Mouse (Mus musculus) spleen, adult 2 months (tissue): ENCODE measurements around the gene Gm14569. TPM values are rescaled to one million over a fixed set of nuclear protein-coding genes. Genes with fewer than 3 reads are reported as not detected.

ENCODE experiments used
- DNase-seq, 2 experiments: peaks; one replicate each; pipeline versions ENCODE4 v3.0.0 to v3.0.0-alpha.2; 2012 to 2021; ENCODE audit warnings: low spot score in 2 of 2, low read depth in 1 of 2
- H3K27ac ChIP-seq: fragments of 200-500 bp; 2 replicates; pipeline ENCODE4 v1.5.1; 2012; ENCODE audit warnings: low read length, inconsistent platforms; ENCODE audit not compliant: insufficient read depth
- H3K27me3 ChIP-seq: fragments of 200-500 bp; 2 replicates; pipeline ENCODE4 v1.6.1; 2012; ENCODE audit warnings: mild to moderate bottlenecking, moderate library complexity, low read length, inconsistent platforms; ENCODE audit not compliant: control insufficient read depth, insufficient read depth
- H3K36me3 ChIP-seq: fragments of 200-500 bp; 2 replicates; pipeline ENCODE4 v1.6.1; 2012; ENCODE audit warnings: mild to moderate bottlenecking, low read length, inconsistent platforms; ENCODE audit not compliant: control insufficient read depth, insufficient read depth
- H3K4me1 ChIP-seq: fragments of 200-500 bp; 2 replicates; pipeline ENCODE4 v1.6.1; 2011; ENCODE audit warnings: inconsistent platforms; ENCODE audit not compliant: control insufficient read depth, insufficient read depth, insufficient read length
- H3K4me3 ChIP-seq: fragments of 200-500 bp; 2 replicates; pipeline ENCODE4 v1.5.1; 2011; ENCODE audit warnings: mild to moderate bottlenecking, inconsistent platforms; ENCODE audit not compliant: insufficient read depth, insufficient read length; ENCODE audit errors: extremely low read depth
- CTCF ChIP-seq: fragments of 200-500 bp; IDR thresholded peaks from 2 replicates; pipeline ENCODE4 v1.5.1; 2011; ENCODE audit warnings: mild to moderate bottlenecking, inconsistent platforms; ENCODE audit not compliant: insufficient read depth, insufficient read length, insufficient replicate concordance; ENCODE audit errors: extremely low read depth
- POLR2A ChIP-seq: fragments of 200-500 bp; IDR thresholded peaks from 2 replicates; pipeline ENCODE4 v1.6.1; 2011; ENCODE audit warnings: low read depth, low read length, inconsistent platforms
- WGBS: fragments of 180-500 bp; shearing (Covaris S2); methylation state at CpG from one replicate; pipeline ENCODE4 v1.1.7; 2018; 5-methylcytosine and 5-hydroxymethylcytosine counted together
- polyA plus RNA-seq: library from polyadenylated mRNA; depleted of rRNA; stranded (reverse); fragments of >200 nt; gene quantifications from 2 replicates; pipeline ENCODE4 v1.2.3, GENCODE M21; 2012; rRNA removed

Gm14569 gene
- polyA plus RNA-seq = not detected in 2 replicates

DNA sequence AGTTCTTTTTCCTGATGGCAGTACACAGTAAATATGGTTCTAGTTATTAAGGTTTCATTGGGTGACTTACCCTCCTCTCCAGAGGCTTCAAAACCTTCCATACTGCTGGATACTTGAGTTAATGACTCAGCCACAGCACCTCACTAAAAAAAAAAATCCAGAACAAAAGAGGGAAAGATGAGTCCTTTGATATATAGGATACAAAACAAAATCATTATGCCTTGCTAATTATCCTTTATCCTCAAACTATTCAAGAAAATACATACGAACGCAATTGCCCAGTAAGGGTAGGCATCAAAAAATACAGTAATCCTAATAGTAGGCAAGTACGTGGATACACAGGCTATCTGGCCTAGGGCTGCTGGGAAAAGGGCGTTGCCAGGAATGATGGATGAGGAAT lies at the start of gene Gm14569:
TSS of gene Gm14569 (minus strand) at position 101 of the 400 bp plus-strand sequence.
- TF ChIP-seq CTCF (no peak), POLR2A (no peak)
- no peak for DNase-seq
- Histone ChIP-seq H3K27ac (no peak within 1 kb of the TSS), H3K4me3 (no peak within 1 kb of the TSS), H3K4me1 (no peaks in the 10 kb centered on the region), H3K27me3 (no peaks in the 10 kb centered on the region), H3K36me3 (no peaks in the 10 kb centered on the region)
- 90% methylated on average over 4 of the region's 4 CpGs for WGBS

DNA sequence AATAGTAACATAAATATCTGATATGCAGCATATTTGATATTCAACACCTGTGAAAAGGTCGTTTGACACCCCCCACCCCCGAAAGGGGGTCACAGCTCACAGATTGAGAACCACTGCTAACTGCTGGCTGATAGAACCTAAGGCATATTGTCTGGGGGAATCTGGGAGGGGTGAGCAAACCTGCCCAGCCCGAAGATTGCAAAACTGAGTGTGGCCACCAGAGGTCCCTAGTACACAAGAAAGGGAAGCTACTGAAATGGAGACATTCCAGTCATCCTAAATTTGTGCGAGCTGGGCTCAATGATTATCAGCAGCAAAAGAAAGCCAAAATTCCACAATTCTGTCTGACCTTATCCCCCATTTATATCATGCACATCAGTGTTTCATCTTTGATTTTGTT lies 42.9 kb upstream of the Gm14569 start:
- WGBS = 12% methylated on average over 4 of the region's 4 CpGs
- no peak overlapping the region for H3K4me3 ChIP-seq
- DNase-seq = peak; percentile 5 to 44

DNA sequence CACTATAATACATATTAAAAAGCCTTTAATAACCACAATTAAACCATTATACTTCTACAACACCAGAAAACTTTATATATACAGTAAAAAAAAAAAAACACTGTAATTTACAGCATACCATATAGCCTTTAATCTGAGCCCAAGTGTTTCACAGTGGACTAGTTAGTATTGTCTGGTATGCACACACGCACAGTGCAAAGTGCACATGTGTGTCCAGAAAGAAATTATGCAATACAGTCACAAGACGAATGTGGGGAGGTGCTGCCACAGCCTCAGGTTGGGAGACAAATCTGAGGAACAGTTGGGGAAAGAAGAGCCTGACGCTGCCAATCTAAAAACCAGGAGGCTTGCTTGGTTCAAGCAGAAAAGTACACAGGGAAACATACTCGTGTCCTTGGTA lies 42.1 kb upstream of the Gm14569 start:
- Histone ChIP-seq H3K36me3 (no peaks in the 10 kb centered on the region), H3K27ac (no peak overlapping the region), H3K4me3 (no peak overlapping the region), H3K27me3 (no peaks in the 10 kb centered on the region), H3K4me1 (no peaks in the 10 kb centered on the region)
- no peak for TF ChIP-seq CTCF
- TF ChIP-seq POLR2A = no peak
- no peak for DNase-seq
- WGBS = 77% methylated on average over 4 of the region's 4 CpGs

More for the DNA sequence above, 42.9 kb upstream of the Gm14569 start:
- no peaks in the 10 kb centered on the region for H3K4me1 ChIP-seq
- no peaks in the 10 kb centered on the region for H3K36me3 ChIP-seq
- H3K27me3 ChIP-seq = no peaks in the 10 kb centered on the region
- TF ChIP-seq CTCF (no peak), POLR2A (no peak)
- no peak overlapping the region for H3K27ac ChIP-seq

DNA sequence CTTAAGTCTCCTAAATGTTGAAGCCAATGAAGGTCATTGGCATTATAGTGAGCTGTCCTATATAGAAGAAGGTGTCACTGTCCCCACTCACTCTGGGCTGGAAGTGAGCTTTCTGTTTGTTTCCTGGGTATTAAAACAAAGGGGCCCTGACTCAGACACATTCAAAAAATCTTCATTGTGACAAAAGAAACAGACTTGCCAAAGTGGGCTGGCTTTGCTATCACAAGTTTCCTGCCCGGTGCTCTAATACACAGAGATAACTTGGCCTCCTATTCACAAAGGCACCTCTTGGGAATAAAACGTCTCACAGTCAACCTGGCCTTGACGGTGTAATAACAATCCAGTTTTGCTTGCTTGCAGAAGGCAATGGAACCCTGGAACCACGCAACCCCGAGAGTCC lies 38.6 kb upstream of the Gm14569 start:
- 76% methylated on average over 5 of the region's 5 CpGs for WGBS
- Histone ChIP-seq H3K27me3 (no peaks in the 10 kb centered on the region), H3K4me3 (no peak overlapping the region), H3K4me1 (no peaks in the 10 kb centered on the region), H3K27ac (no peak overlapping the region), H3K36me3 (no peaks in the 10 kb centered on the region)
- no peak for TF ChIP-seq CTCF
- no peak for TF ChIP-seq POLR2A
- DNase-seq = no peak

DNA sequence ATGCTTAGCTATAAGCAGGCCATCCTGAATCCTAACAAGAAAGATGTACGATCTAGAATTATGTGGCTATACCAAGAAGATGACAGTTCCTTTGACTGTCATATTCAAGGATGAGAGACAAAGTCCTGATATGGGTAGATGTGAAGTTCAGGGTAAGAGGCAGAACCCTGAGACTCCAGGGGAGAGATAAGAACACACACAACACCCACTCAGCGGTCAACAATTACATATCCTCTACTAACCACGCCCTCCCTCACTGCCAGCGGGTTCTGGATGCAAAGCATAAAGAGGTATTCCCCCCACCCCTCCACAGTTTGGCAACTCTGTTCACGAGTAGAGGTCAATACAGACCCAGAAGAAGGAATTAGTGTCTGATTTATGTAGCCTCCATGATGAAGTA lies 32.1 kb upstream of the Gm14569 start:
- Histone ChIP-seq H3K36me3 (no peaks in the 10 kb centered on the region), H3K27ac (no peak overlapping the region), H3K4me1 (no peaks in the 10 kb centered on the region), H3K27me3 (no peaks in the 10 kb centered on the region), H3K4me3 (no peak overlapping the region)
- 65% methylated on average over 5 of the region's 5 CpGs for WGBS
- TF ChIP-seq CTCF = no peak
- no peak for TF ChIP-seq POLR2A
- DNase-seq = no peak

DNA sequence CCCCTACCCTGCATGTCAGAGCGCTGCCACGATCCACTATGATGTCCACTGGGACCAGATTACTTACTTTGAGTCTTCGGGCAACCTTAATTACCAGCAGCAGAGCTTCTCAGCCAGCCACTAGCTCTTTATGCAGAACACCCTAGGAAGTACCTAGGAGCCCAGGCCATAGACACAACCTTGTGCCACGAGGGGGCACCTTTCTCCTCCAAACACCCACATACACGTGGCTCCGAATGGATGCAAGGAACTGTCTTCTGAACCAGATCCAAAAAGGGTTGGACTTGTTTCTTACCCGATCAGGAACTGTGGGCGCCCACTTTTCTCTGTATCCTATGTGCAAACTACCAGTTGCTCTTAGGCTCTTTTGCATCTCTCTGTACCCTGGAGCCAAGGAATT lies 22.1 kb upstream of the Gm14569 start:
- DNase-seq = no peak
- WGBS = 61% methylated on average over 8 of the region's 8 CpGs
- no peak for TF ChIP-seq CTCF
- TF ChIP-seq POLR2A = no peak

DNA sequence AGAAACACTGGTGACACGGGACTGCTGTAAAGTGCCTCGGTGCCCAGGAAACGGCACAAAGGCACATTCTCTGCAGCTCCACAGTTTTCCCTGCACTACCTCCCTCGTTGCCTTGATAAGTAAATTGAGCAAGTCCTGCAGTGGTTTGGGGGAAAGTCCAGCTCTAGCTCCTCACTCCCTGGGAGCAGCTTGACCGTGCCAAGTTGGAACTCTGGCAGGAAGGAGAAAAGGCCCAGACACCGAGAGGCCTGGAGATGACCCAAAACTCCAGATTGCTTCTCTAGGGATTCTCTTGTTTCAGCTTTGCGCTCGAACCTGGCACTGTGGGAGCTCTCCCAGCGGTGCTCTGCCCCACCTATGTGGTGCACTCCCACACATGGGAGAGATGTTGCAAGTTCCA lies 21.6 kb upstream of the Gm14569 start:
- no peak overlapping the region for H3K27ac ChIP-seq
- no peaks in the 10 kb centered on the region for H3K27me3 ChIP-seq
- DNase-seq = no peak
- no peak overlapping the region for H3K4me3 ChIP-seq
- 85% methylated on average over 9 of the region's 9 CpGs for WGBS
- TF ChIP-seq POLR2A (no peak), CTCF (no peak)
- H3K36me3 ChIP-seq = no peaks in the 10 kb centered on the region
- H3K4me1 ChIP-seq = no peaks in the 10 kb centered on the region

More for the DNA sequence above, 22.1 kb upstream of the Gm14569 start:
- Histone ChIP-seq H3K4me1 (no peaks in the 10 kb centered on the region), H3K36me3 (no peaks in the 10 kb centered on the region), H3K4me3 (no peak overlapping the region), H3K27me3 (no peaks in the 10 kb centered on the region), H3K27ac (no peak overlapping the region)
